Mouse (Mus musculus): ENCODE data around the gene Olfr516.
"Not testable (repeated sequence)": the region's sequence is repeated elsewhere in the genome, so short reads cannot be mapped to it uniquely, and the experiment has no call there.

Olfr516 gene

DNA sequence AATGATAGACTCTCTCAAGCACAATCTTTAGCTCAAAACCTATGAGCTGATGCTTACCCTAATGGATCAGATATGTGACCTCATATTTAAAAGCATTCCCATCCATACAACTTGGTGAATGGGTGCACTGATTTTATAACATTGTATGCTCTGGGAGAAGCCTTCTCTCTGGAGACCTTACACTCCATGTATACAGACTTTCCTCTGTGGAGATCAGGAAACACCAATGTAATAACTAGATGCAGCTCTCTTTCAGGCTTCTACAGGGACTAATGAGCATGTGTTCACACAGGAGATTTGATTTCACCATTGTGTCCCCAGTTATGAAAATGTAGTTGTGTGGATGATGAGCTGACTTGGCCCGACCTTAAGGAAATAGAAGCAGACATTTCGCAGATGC, at the start of gene Olfr516:
Olfr516 (minus strand) TSS at position 101 of the 400 bp plus-strand sequence.
- no peaks in the 10 kb centered on the region for H3K27me3 ChIP-seq (ENCODE audit: insufficient read depth, low read length)
- TF ChIP-seq NANOG (IDR thresholded peaks at IDR 0.05; ENCODE audit: borderline replicate concordance, low read length) (no peak), POU5F1 (IDR thresholded peaks at IDR 0.05; ENCODE audit: borderline replicate concordance, low read length) (no peak), CTCF (conservative IDR thresholded peaks at IDR 0.05; ENCODE audit: low read length) (no peak)
- H3K9me3 ChIP-seq (ENCODE audit: low read length) = no peaks in the 10 kb centered on the region
- H3K4me3 ChIP-seq (replicated peaks; ENCODE audit: low read length) = no peak within 1 kb of the TSS
- no peaks in the 10 kb centered on the region for H3K36me3 ChIP-seq (ENCODE audit: insufficient read depth, low read length)
- no peaks in the 10 kb centered on the region for H3K4me1 ChIP-seq (replicated peaks; ENCODE audit: low read depth, low read length)

- H3K4me1 ChIP-seq (replicated peaks; ENCODE audit: low read depth, low read length) = no peaks in the 10 kb centered on the region
- H3K36me3 ChIP-seq (ENCODE audit: insufficient read depth, low read length) = no peaks in the 10 kb centered on the region
- no peaks in the 10 kb centered on the region for H3K9me3 ChIP-seq (ENCODE audit: low read length)
- no peak within 1 kb of the TSS for H3K4me3 ChIP-seq (replicated peaks; ENCODE audit: low read length)
- H3K27me3 ChIP-seq (ENCODE audit: insufficient read depth, low read length) = no peaks in the 10 kb centered on the region
- TF ChIP-seq NANOG (IDR thresholded peaks at IDR 0.05; ENCODE audit: borderline replicate concordance, low read length) (no peak), CTCF (conservative IDR thresholded peaks at IDR 0.05; ENCODE audit: low read length) (no peak), POU5F1 (IDR thresholded peaks at IDR 0.05; ENCODE audit: borderline replicate concordance, low read length) (no peak)
Measured at GRCm38 (mm10) chr7:108894320-108894719, 44.0 kb upstream of the Olfr516 start, which contains the start of gene Olfr519. Olfr519 (minus strand) TSS chr7:108894420.

GRCm38 (mm10) chr7:108884906-108885305, 34.6 kb upstream of the Olfr516 start, which contains the start of gene Olfr518:
Olfr518 (minus strand) TSS chr7:108885006.
- Histone ChIP-seq H3K4me1 (replicated peaks; ENCODE audit: low read depth, low read length) (no peaks in the 10 kb centered on the region), H3K4me3 (replicated peaks; ENCODE audit: low read length) (no peak within 1 kb of the TSS), H3K27me3 (ENCODE audit: insufficient read depth, low read length) (no peaks in the 10 kb centered on the region), H3K36me3 (ENCODE audit: insufficient read depth, low read length) (no peaks in the 10 kb centered on the region), H3K9me3 (ENCODE audit: low read length) (no peaks in the 10 kb centered on the region)
- no peak for TF ChIP-seq CTCF (conservative IDR thresholded peaks at IDR 0.05; ENCODE audit: low read length)
- no peak for TF ChIP-seq NANOG (IDR thresholded peaks at IDR 0.05; ENCODE audit: borderline replicate concordance, low read length)
- TF ChIP-seq POU5F1 (IDR thresholded peaks at IDR 0.05; ENCODE audit: borderline replicate concordance, low read length) = no peak

DNA sequence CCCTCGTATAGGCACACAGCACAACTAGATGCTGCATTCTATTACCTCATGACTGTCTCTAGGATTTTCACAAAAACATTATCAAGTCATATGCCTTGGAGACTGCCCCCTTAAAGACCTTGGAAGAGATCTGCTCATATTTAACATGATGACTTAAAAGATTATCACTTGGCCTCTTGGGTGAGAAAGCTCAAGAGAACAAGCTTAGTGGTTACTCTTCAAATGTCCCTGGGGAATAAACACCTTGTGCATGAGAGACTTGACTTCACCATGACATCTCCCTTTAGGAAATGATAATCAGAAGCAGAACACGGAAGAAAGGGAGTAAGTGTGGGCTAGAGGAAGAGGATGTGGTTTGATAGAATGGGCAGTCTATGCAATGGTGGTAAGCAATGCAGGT, 21.9 kb upstream of the Olfr516 start, which contains the start of gene Olfr517:
Olfr517 (minus strand) TSS at position 101 of the 400 bp plus-strand sequence.
- Histone ChIP-seq H3K36me3 (ENCODE audit: insufficient read depth, low read length) (no peaks in the 10 kb centered on the region), H3K4me1 (replicated peaks; ENCODE audit: low read depth, low read length) (no peaks in the 10 kb centered on the region), H3K4me3 (replicated peaks; ENCODE audit: low read length) (no peak within 1 kb of the TSS), H3K9me3 (ENCODE audit: low read length) (no peaks in the 10 kb centered on the region), H3K27me3 (ENCODE audit: insufficient read depth, low read length) (no peaks in the 10 kb centered on the region)
- TF ChIP-seq POU5F1 (IDR thresholded peaks at IDR 0.05; ENCODE audit: borderline replicate concordance, low read length) (no peak), NANOG (IDR thresholded peaks at IDR 0.05; ENCODE audit: borderline replicate concordance, low read length) (no peak), CTCF (conservative IDR thresholded peaks at IDR 0.05; ENCODE audit: low read length) (no peak)

GRCm38 (mm10) chr7:108825897-108826296, 24.4 kb downstream of the Olfr516 start, which contains the start of gene Olfr514:
Olfr514 (minus strand) TSS chr7:108825997.
- H3K36me3 ChIP-seq (ENCODE audit: insufficient read depth, low read length) = no peaks in the 10 kb centered on the region
- H3K4me3 ChIP-seq (replicated peaks; ENCODE audit: low read length) = no peak within 1 kb of the TSS
- no peaks in the 10 kb centered on the region for H3K4me1 ChIP-seq (replicated peaks; ENCODE audit: low read depth, low read length)
- no peaks in the 10 kb centered on the region for H3K27me3 ChIP-seq (ENCODE audit: insufficient read depth, low read length)
- H3K9me3 ChIP-seq (ENCODE audit: low read length) = peaks cover 36% of the 10 kb centered on the region
- TF ChIP-seq CTCF (conservative IDR thresholded peaks at IDR 0.05; ENCODE audit: low read length) (no peak), NANOG (IDR thresholded peaks at IDR 0.05; ENCODE audit: borderline replicate concordance, low read length) (no peak), POU5F1 (IDR thresholded peaks at IDR 0.05; ENCODE audit: borderline replicate concordance, low read length) (no peak)

DNA sequence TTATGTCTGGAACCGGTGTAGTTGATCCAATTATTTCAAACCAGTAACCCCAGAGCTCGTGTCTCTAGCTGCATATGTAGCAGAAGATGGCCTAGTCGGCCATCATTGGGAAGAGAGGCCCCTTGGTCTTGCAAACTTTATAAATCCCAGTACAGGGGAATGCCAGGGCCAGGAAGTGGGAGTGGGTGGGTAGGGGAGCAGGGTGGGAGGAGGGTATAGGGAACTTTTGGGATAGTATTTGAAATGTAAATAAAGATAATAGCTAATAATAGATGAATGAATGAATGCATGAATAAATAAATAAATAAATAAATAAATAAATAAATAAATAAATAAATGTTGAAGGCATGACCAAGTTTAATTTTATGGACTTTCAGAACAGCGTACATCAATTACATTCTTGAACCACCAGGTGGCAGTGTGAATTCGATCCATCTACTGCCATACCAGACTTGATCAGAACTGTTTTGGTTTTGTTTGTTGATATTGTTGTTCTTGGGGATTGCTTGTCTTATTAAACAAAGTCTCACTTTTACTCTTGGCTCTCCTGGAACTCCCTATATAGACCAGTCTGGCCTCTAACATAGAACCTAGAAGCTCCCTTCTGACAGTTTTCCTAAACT, 35.6 kb downstream of the Olfr516 start:
- H3K36me3 ChIP-seq (ENCODE audit: insufficient read depth, low read length); H3K4me3 ChIP-seq (replicated peaks; ENCODE audit: low read length); H3K4me1 ChIP-seq (replicated peaks; ENCODE audit: low read depth, low read length); H3K27me3 ChIP-seq (ENCODE audit: insufficient read depth, low read length): not testable (repeated sequence)
- TF ChIP-seq CTCF (conservative IDR thresholded peaks at IDR 0.05; ENCODE audit: low read length) = peak; percentile 63
- H3K9me3 ChIP-seq (ENCODE audit: low read length) = peaks cover 15% of the 10 kb centered on the region

GRCm38 (mm10) chr7:108797205-108797933, 53.0 kb downstream of the Olfr516 start:
- Histone ChIP-seq H3K27me3 (ENCODE audit: insufficient read depth, low read length) (no peaks in the 10 kb centered on the region), H3K36me3 (ENCODE audit: insufficient read depth, low read length) (no peaks in the 10 kb centered on the region), H3K4me1 (replicated peaks; ENCODE audit: low read depth, low read length) (no peaks in the 10 kb centered on the region), H3K4me3 (replicated peaks; ENCODE audit: low read length) (no peak overlapping the region), H3K9me3 (ENCODE audit: low read length) (no peaks in the 10 kb centered on the region)
- TF ChIP-seq CTCF (conservative IDR thresholded peaks at IDR 0.05; ENCODE audit: low read length) (no peak), NANOG (IDR thresholded peaks at IDR 0.05; ENCODE audit: borderline replicate concordance, low read length) (no peak), POU5F1 (IDR thresholded peaks at IDR 0.05; ENCODE audit: borderline replicate concordance, low read length) (no peak)

All from E14TG2a.4 (cell line).